Mouse (Mus musculus) heart, embryonic 16.5 days (tissue): Measurements from ENCODE around the gene Dcaf6. TPM values are rescaled to one million over a fixed set of nuclear protein-coding genes. Genes with fewer than 3 reads are reported as not detected.
"Not testable (repeated sequence)": the region's sequence is repeated elsewhere in the genome, so short reads cannot be mapped to it uniquely, and the experiment has no call there.

Experiments
- ATAC-seq: fragments of 200-750 bp; cut with Nextera tagmentation; replicated peaks from 2 replicates; pipeline ENCODE4 v1.8.0; 2017; ENCODE audit warnings: moderate number of reproducible peaks; ENCODE audit not compliant: insufficient read depth, low FRiP score; ENCODE audit errors: extremely low read depth
- H3K27ac ChIP-seq: fragments of 300-500 bp; sonication (generic); 2 replicates; pipeline ENCODE4 v1.5.1; 2014; ENCODE audit warnings: mild to moderate bottlenecking, low read length, control low read depth, moderate library complexity
- H3K27me3 ChIP-seq: fragments of 300-500 bp; sonication (generic); 2 replicates; pipeline ENCODE4 v1.6.1; 2014; ENCODE audit warnings: low read length, mixed read lengths; ENCODE audit not compliant: control insufficient read depth, insufficient read depth
- H3K36me3 ChIP-seq: fragments of 300-500 bp; sonication (generic); 2 replicates; pipeline ENCODE4 v1.6.1; 2014; ENCODE audit not compliant: control insufficient read depth, insufficient read depth
- H3K4me1 ChIP-seq: fragments of 300-500 bp; sonication (generic); 2 replicates; pipeline ENCODE4 v1.6.1; 2014; ENCODE audit warnings: low read length, mixed read lengths; ENCODE audit not compliant: control insufficient read depth, insufficient read depth
- H3K4me2 ChIP-seq: fragments of 300-500 bp; sonication (generic); 2 replicates; pipeline ENCODE4 v1.6.1; 2014; ENCODE audit warnings: low read depth, mild to moderate bottlenecking, control low read depth, low read length
- H3K4me3 ChIP-seq: fragments of 300-500 bp; sonication (generic); 2 replicates; pipeline ENCODE4 v1.5.1; 2014; ENCODE audit warnings: mild to moderate bottlenecking, control low read depth, low read length
- H3K9ac ChIP-seq: fragments of 300-500 bp; sonication (generic); 2 replicates; pipeline ENCODE4 v1.6.1; 2014; ENCODE audit warnings: low read length, control low read depth
- H3K9me3 ChIP-seq: fragments of 300-500 bp; sonication (generic); replicated peaks from 2 replicates; pipeline ENCODE4 v1.6.1; 2016; ENCODE audit warnings: low read length; ENCODE audit not compliant: control insufficient read depth
- WGBS: fragments of 180-500 bp; shearing (Covaris S2); extraction: QIAGEN DNeasy Blood & Tissue Kit; methylation state at CpG from one replicate; pipeline ENCODE4 v1.1.7; 2014; 5-methylcytosine and 5-hydroxymethylcytosine counted together
- polyA plus RNA-seq: library from polyadenylated mRNA; unstranded; fragments of >200 nt; fragmentation: Nextera tagmentation; extraction: Ambion mirVana; gene quantifications from 2 replicates; pipeline ENCODE4 v1.2.1, GENCODE M21; 2015

The Dcaf6 gene
- polyA plus RNA-seq, 1 experiment from 2014 or later: 18.9 TPM

- Histone ChIP-seq H3K9ac (no peak overlapping the region), H3K4me3 (no peak overlapping the region), H3K4me2 (no peak overlapping the region), H3K36me3 (0 out of 2 replicates have a peak, but pooled peaks cover 2% of the 10 kb centered on the region), H3K9me3 (no peaks in the 10 kb centered on the region), H3K4me1 (peaks cover 2% of the 10 kb centered on the region; the same call in 1 of the 2 replicates), H3K27ac (no peak overlapping the region), H3K27me3 (no peaks in the 10 kb centered on the region)
- ATAC-seq: no peak
- 62% methylated on average over 4 of the region's 4 CpGs for WGBS
These were observed 115.8 kb downstream of the Dcaf6 start for GRCm38 (mm10) chr1:165344453-165344852.

- Histone ChIP-seq H3K27me3 (no peaks in the 10 kb centered on the region), H3K4me2 (peak overlapping the region; percentile 23; the same call in 1 of the 2 replicates), H3K9me3 (no peaks in the 10 kb centered on the region), H3K27ac (no peak overlapping the region), H3K4me1 (peaks cover 2% of the 10 kb centered on the region; the same call in 1 of the 2 replicates), H3K4me3 (no peak overlapping the region), H3K36me3 (peaks cover 5% of the 10 kb centered on the region), H3K9ac (no peak overlapping the region)
- ATAC-seq: no peak
- 41% methylated on average over 7 of the region's 7 CpGs for WGBS
These were observed 118.1 kb downstream of the Dcaf6 start for GRCm38 (mm10) chr1:165342126-165342525.

GRCm38 (mm10) chr1:165332797-165333196, 127.5 kb downstream of the Dcaf6 start:
- Histone ChIP-seq H3K36me3 (peaks cover 8% of the 10 kb centered on the region), H3K4me2 (no peak overlapping the region), H3K9ac (no peak overlapping the region), H3K9me3 (no peaks in the 10 kb centered on the region), H3K4me1 (no peaks in the 10 kb centered on the region), H3K4me3 (no peak overlapping the region), H3K27ac (no peak overlapping the region), H3K27me3 (no peaks in the 10 kb centered on the region)
- 85% methylated on average over 3 of the region's 3 CpGs for WGBS
- ATAC-seq: no peak

GRCm38 (mm10) chr1:165330859-165331258, 129.4 kb downstream of the Dcaf6 start:
- Histone ChIP-seq H3K4me1 (no peaks in the 10 kb centered on the region), H3K36me3 (peaks cover 5% of the 10 kb centered on the region; the same call in 1 of the 2 replicates), H3K9me3 (no peaks in the 10 kb centered on the region), H3K27ac (no peak overlapping the region), H3K27me3 (no peaks in the 10 kb centered on the region), H3K4me3 (no peak overlapping the region), H3K4me2 (no peak overlapping the region), H3K9ac (no peak overlapping the region)
- ATAC-seq: no peak

- not testable (repeated sequence) for H3K9me3 ChIP-seq, H3K27ac ChIP-seq, H3K4me1 ChIP-seq, H3K4me3 ChIP-seq, H3K9ac ChIP-seq, ATAC-seq, H3K27me3 ChIP-seq, H3K36me3 ChIP-seq, H3K4me2 ChIP-seq
- 89% methylated on average over 17 of the region's 17 CpGs for WGBS
These were observed 131.6 kb downstream of the Dcaf6 start for GRCm38 (mm10) chr1:165328384-165329289.

- WGBS: 58% methylated on average over 5 of the region's 5 CpGs
- Histone ChIP-seq H3K27me3 (no peaks in the 10 kb centered on the region), H3K4me1 (no peaks in the 10 kb centered on the region), H3K4me3 (no peak overlapping the region), H3K9ac (no peak overlapping the region), H3K27ac (no peak overlapping the region), H3K9me3 (no peaks in the 10 kb centered on the region), H3K4me2 (no peak overlapping the region), H3K36me3 (0 out of 2 replicates have a peak, but pooled peaks cover 5% of the 10 kb centered on the region)
- ATAC-seq: no peak
These were observed 132.4 kb downstream of the Dcaf6 start for GRCm38 (mm10) chr1:165327831-165328230.

GRCm38 (mm10) chr1:165327370-165327769, 132.9 kb downstream of the Dcaf6 start:
- Histone ChIP-seq H3K36me3 (0 out of 2 replicates have a peak, but pooled peaks cover 5% of the 10 kb centered on the region), H3K4me2 (no peak overlapping the region), H3K27me3 (no peaks in the 10 kb centered on the region), H3K9ac (no peak overlapping the region), H3K4me3 (no peak overlapping the region), H3K9me3 (no peaks in the 10 kb centered on the region), H3K4me1 (no peaks in the 10 kb centered on the region), H3K27ac (no peak overlapping the region)
- ATAC-seq: no peak
- WGBS: 75% methylated on average over 2 of the region's 2 CpGs

- no peaks in the 10 kb centered on the region for H3K36me3 ChIP-seq
- no peaks in the 10 kb centered on the region for H3K27me3 ChIP-seq
- peaks cover 11% of the 10 kb centered on the region; the same call in 1 of the 2 replicates for H3K4me1 ChIP-seq
- H3K9me3 ChIP-seq: no peaks in the 10 kb centered on the region
- H3K9ac ChIP-seq: no peak overlapping the region
- H3K4me3 ChIP-seq: no peak overlapping the region
- 36% methylated on average over 7 of the region's 7 CpGs for WGBS
- no peak for ATAC-seq
- H3K4me2 ChIP-seq: no peak overlapping the region
- no peak overlapping the region for H3K27ac ChIP-seq
These were observed 137.3 kb downstream of the Dcaf6 start for GRCm38 (mm10) chr1:165322934-165323333.

- ATAC-seq: no peak
- no peaks in the 10 kb centered on the region for H3K36me3 ChIP-seq
- H3K27me3 ChIP-seq: no peaks in the 10 kb centered on the region
- no peak overlapping the region for H3K9ac ChIP-seq
- H3K9me3 ChIP-seq: no peaks in the 10 kb centered on the region
- no peak overlapping the region for H3K4me3 ChIP-seq
- H3K4me1 ChIP-seq: peaks cover 11% of the 10 kb centered on the region; the same call in 1 of the 2 replicates
- H3K4me2 ChIP-seq: no peak overlapping the region
- 78% methylated on average over 7 of the region's 7 CpGs for WGBS
- H3K27ac ChIP-seq: peak overlapping the region; percentile 59
These were observed 138.4 kb downstream of the Dcaf6 start for GRCm38 (mm10) chr1:165321891-165322290.
